Comparison of ENCODE assay signal across 12 mouse cellular contexts in the genomic region with DNA sequence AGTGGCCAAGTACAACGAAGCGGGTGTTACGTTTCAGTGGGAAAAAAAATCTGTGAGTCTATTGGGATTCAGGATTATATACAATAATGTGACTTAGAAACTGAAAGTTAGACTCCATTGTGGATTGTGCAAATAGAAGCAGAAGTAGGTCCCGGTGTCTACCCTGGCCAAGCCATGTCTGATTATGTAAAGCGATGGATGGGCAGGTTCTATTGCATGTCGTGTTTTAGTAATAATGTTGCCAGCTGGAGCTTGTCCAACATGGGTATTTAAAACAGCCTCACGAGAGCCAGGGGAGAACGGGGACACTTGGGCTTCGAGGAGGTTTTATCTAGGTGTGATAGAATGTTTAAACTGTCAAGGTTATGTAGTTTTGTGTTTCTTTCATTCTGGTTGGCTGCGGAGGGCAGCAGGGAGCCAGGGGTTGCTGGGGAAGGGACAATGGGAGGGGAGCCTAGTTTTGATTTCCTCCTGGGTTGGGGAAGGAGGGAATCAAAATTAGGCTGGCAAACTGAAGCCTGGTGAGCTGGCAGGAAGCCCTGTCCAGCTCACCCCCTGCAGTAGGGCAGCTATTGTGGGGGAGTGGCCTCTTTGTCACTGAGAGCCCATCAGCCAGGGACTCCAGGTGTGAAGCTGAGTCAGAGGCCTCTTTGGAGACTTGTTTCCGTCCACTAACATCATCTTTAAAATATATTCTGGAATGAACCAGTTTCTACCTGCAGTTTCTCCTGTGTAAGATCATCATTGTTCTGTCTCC.
DNase-seq lines count a peak whose midpoint lies in the region; ATAC-seq and TF ChIP-seq lines count a peak whose summit lies in the region.
"Had no signal": no experiment of that assay in that cellular context is flagged by ENCODE, and none has a peak within 500 bp of the region (broad histone marks: within the 10 kb centered on the region; RNA-seq: fewer than 3 reads in every experiment).

No protein-coding gene starts in this region.

- 55% methylated on average over 11 of the region's 11 CpGs for WGBS in heart, embryonic 13.5 days
- WGBS in heart, adult 2 months = 46% methylated on average over 11 of the region's 11 CpGs
- WGBS in cerebellum, adult 2 months = 16% methylated on average over 11 of the region's 11 CpGs

- no peaks in the 10 kb centered on the region for H3K9me3 ChIP-seq in heart, embryonic 13.5 days
- H3K9me3 ChIP-seq: hindbrain, embryonic 15.5 days had no signal

- H3K36me3 ChIP-seq in heart, embryonic 13.5 days = no peaks in the 10 kb centered on the region
- H3K36me3 ChIP-seq in heart, adult 2 months (ENCODE audit: control insufficient read depth, insufficient read depth, low read length) = no peaks in the 10 kb centered on the region
- H3K36me3 ChIP-seq: hindbrain, embryonic 15.5 days had no signal

- no peak for TF ChIP-seq CTCF in heart, adult 2 months (IDR thresholded peaks at IDR 0.05)
- TF ChIP-seq CTCF in left cerebral cortex, adult 2 months (IDR thresholded peaks at IDR 0.05) = no peak
- no peak for TF ChIP-seq CTCF in cerebellum, adult 2 months (IDR thresholded peaks at IDR 0.05; ENCODE audit: borderline replicate concordance, insufficient read depth, low read depth, low read length)

- H3K27me3 ChIP-seq in heart, embryonic 13.5 days (replicated peaks) = no peaks in the 10 kb centered on the region
- H3K27me3 ChIP-seq in heart, adult 2 months (ENCODE audit: control insufficient read depth, insufficient read depth, low read length) = no peaks in the 10 kb centered on the region
- no peaks in the 10 kb centered on the region for H3K27me3 ChIP-seq in cerebellum, adult 2 months (ENCODE audit: control insufficient read depth, insufficient read depth, low read length)
- H3K27me3 ChIP-seq: hindbrain, embryonic 15.5 days had no signal

- no peak overlapping the region for H3K4me3 ChIP-seq in heart, embryonic 13.5 days
- no peak overlapping the region for H3K4me3 ChIP-seq in heart, adult 2 months
- no peak overlapping the region for H3K4me3 ChIP-seq in left cerebral cortex, adult 2 months
- H3K4me3 ChIP-seq in cerebellum, adult 2 months (replicated peaks; ENCODE audit: insufficient read depth, low read depth, low read length) = no peak overlapping the region
- H3K4me3 ChIP-seq: gastrocnemius, adult 2 months; hindbrain, embryonic 15.5 days; myocyte had no signal

- no peak; the same call in 1 of the 2 replicates for ATAC-seq in heart, embryonic 13.5 days (ENCODE audit: extremely low read depth, insufficient number of reproducible peaks, low FRiP score, low TSS enrichment)

- intact Hi-C loops in heart, adult 2 months (cut with DNase I) = no loop called here
- intact Hi-C loops in left cerebral cortex, postnatal 4 days (cut with DNase I) = loop anchor here (5.0 kb wide), 1 partner anchor 220 kb away; no protein-coding TSS in a partner anchor
- intact Hi-C loops in left cerebral cortex, adult 2 months (cut with DNase I) = no loop called here

- H3K4me1 ChIP-seq in heart, embryonic 13.5 days = 0 out of 2 replicates have a peak, but pooled peaks cover 5% of the 10 kb centered on the region
- no peaks in the 10 kb centered on the region for H3K4me1 ChIP-seq in heart, adult 2 months (ENCODE audit: control insufficient read depth, insufficient read depth, low read length)
- no peaks in the 10 kb centered on the region; the same call in none of the 2 replicates for H3K4me1 ChIP-seq in cerebellum, adult 2 months (ENCODE audit: control insufficient read depth, insufficient read depth, low read length)
- H3K4me1 ChIP-seq: hindbrain, embryonic 15.5 days had no signal

- H3K79me2 ChIP-seq in heart, adult 2 months (replicated peaks; ENCODE audit: control insufficient read depth, insufficient read depth, low read length) = no peaks in the 10 kb centered on the region

- 0 out of 2 replicates have a peak overlapping the region, but pooled peaks have one; percentile 22 for H3K4me2 ChIP-seq in heart, embryonic 13.5 days
- H3K4me2 ChIP-seq: hindbrain, embryonic 15.5 days had no signal

- DNase-seq in heart, adult 2 months = no peak
- peak; percentile 31 for DNase-seq in left cerebral cortex, postnatal 4 days
- no peak for DNase-seq in left cerebral cortex, adult 2 months (ENCODE audit: extremely low spot score in 1 of 2, low spot score in 2 of 2)
- DNase-seq in cerebellum, adult 2 months = peak; percentile 47 to 66
- DNase-seq in cerebellum, postnatal 36 days = peak; percentile 27
- no peak for DNase-seq in retina, embryonic 14.5 days (ENCODE audit: low spot score)
- DNase-seq: adrenal gland, adult 8-10 months; gastrocnemius, adult 2 months; kidney, postnatal 14 days had no signal

- H3K27ac ChIP-seq in heart, embryonic 13.5 days (replicated peaks) = no peak overlapping the region
- no peak overlapping the region for H3K27ac ChIP-seq in heart, adult 2 months
- no peak overlapping the region for H3K27ac ChIP-seq in left cerebral cortex, adult 2 months
- peak overlapping the region; percentile 11; the same call in 1 of the 2 replicates for H3K27ac ChIP-seq in cerebellum, adult 2 months (ENCODE audit: insufficient read depth, low read length)
- H3K27ac ChIP-seq: gastrocnemius, adult 2 months; hindbrain, embryonic 15.5 days had no signal

- H3K9ac ChIP-seq in heart, embryonic 13.5 days = no peak overlapping the region
- H3K9ac ChIP-seq in heart, adult 2 months (ENCODE audit: low read depth, low read length) = no peak overlapping the region
- H3K9ac ChIP-seq: hindbrain, embryonic 15.5 days had no signal

- no peak for TF ChIP-seq POLR2A in heart, adult 2 months (IDR thresholded peaks at IDR 0.05; ENCODE audit: insufficient read depth, low read depth, low read length)
- TF ChIP-seq POLR2A in cerebellum, adult 2 months (IDR thresholded peaks at IDR 0.05; ENCODE audit: borderline replicate concordance, insufficient read depth, low read length) = no peak

- no peak for TF ChIP-seq EP300 in heart, adult 2 months (IDR thresholded peaks at IDR 0.05; ENCODE audit: insufficient read depth, low read depth, low read length)

Comparison
In these comparisons a context has a peak if more than half of its experiments do, and no peak if none do; other contexts are left out.
1. DNase-seq: peak in left cerebral cortex, postnatal 4 days (single experiment), cerebellum, adult 2 months (2 of 2) and cerebellum, postnatal 36 days (2 of 2); none in heart, adult 2 months (0 of 2), left cerebral cortex, adult 2 months (0 of 2) and retina, embryonic 14.5 days (single experiment).